Mouse (Mus musculus): ENCODE results near the gene Prtg.

GRCm38 (mm10) chr9:72863773-72864172 is 57.1 kb downstream of the Prtg start:
- TF ChIP-seq CHD2 (IDR thresholded peaks at IDR 0.05; ENCODE audit: low read length) (no peak), POLR2A (IDR thresholded peaks at IDR 0.05; ENCODE audit: control insufficient read depth in 1 of 2, insufficient read depth in 1 of 2, low read depth in 1 of 2, low read length in 2 of 2, poor library complexity in 1 of 2) (no peak), EP300 (IDR thresholded peaks at IDR 0.05; ENCODE audit: low read depth in 1 of 2, low read length in 2 of 2) (no peak), SIN3A (IDR thresholded peaks at IDR 0.05; ENCODE audit: low read length) (no peak), HCFC1 (IDR thresholded peaks at IDR 0.05; ENCODE audit: low read depth, low read length) (no peak), MAX (IDR thresholded peaks at IDR 0.05; ENCODE audit: low read length) (no peak), E2F4 (IDR thresholded peaks at IDR 0.05; ENCODE audit: borderline replicate concordance, low read depth, low read length) (no peak), NRF1 (IDR thresholded peaks at IDR 0.05; ENCODE audit: insufficient read depth, low read depth, low read length, poor library complexity, severe bottlenecking) (no peak), CTCF (IDR thresholded peaks at IDR 0.05 in 2 of 3, conservative IDR thresholded peaks at IDR 0.05 in 1 of 3; ENCODE audit: control insufficient read depth in 1 of 3, insufficient read depth in 1 of 3, low read depth in 2 of 3, low read length in 3 of 3, poor library complexity in 1 of 3, severe bottlenecking in 1 of 3) (no peak), TAL1 (IDR thresholded peaks at IDR 0.05; ENCODE audit: low read length) (no peak), ZC3H11A (IDR thresholded peaks at IDR 0.05; ENCODE audit: low read depth, low read length) (no peak), MYB (IDR thresholded peaks at IDR 0.05; ENCODE audit: low read depth, low read length) (no peak)

Measured in MEL (cell line).